7 mouse cellular contexts compared by ENCODE assay signal in the genomic region with DNA sequence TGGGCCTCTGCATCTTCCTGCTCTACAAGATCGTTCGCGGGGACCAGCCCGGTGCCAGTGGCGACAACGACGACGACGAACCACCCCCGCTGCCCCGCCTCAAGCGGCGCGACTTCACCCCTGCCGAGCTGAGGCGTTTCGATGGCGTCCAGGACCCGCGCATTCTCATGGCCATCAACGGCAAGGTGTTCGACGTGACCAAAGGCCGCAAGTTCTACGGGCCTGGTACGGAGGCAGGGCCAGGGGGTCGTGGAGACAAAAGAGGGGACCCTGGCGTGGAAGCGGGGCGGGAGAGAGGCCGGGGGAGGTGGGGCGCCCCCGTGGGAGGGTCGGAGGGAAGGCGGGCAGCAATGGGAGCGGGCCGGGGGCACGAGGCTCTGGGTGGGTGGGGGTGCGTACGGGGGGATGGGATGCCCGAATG. TPM values are rescaled to one million over a fixed set of nuclear protein-coding genes. Genes with fewer than 3 reads are reported as not detected.
DNase-seq lines count a peak whose midpoint lies in the region; ATAC-seq and TF ChIP-seq lines count a peak whose summit lies in the region.

No protein-coding gene starts in this region.

- whole genome bisulfite sequencing in lung, embryonic 14.5 days: 13% methylated on average over 40 of the region's 41 CpGs
- WGBS in embryonic facial prominence, embryonic 15.5 days: 17% methylated on average over 36 of the region's 41 CpGs
- WGBS in intestine, postnatal 0 days: 26% methylated on average over 41 of the region's 41 CpGs
- 28% methylated on average over 38 of the region's 41 CpGs for WGBS in neural tube, embryonic 11.5 days

- peak; percentile 53 for ATAC-seq in lung, embryonic 14.5 days (ENCODE audit: insufficient read depth)
- peak; percentile 34 for ATAC-seq in embryonic facial prominence, embryonic 15.5 days (ENCODE audit: insufficient number of reproducible peaks, low FRiP score, low TSS enrichment, low read depth)
- peak; percentile 53 for ATAC-seq in intestine, postnatal 0 days
- peak; percentile 58 for ATAC-seq in neural tube, embryonic 11.5 days (ENCODE audit: insufficient read depth, low FRiP score, low TSS enrichment)

- H3K4me1 ChIP-seq in lung, embryonic 14.5 days (ENCODE audit: insufficient read depth): no peaks in the 10 kb centered on the region
- H3K4me1 ChIP-seq in embryonic facial prominence, embryonic 15.5 days: peaks cover 3% of the 10 kb centered on the region; the same call in 1 of the 2 replicates
- no peaks in the 10 kb centered on the region for H3K4me1 ChIP-seq in intestine, postnatal 0 days (replicated peaks; ENCODE audit: control insufficient read depth, insufficient read depth, low read length)
- peaks cover 4% of the 10 kb centered on the region; the same call in 1 of the 2 replicates for H3K4me1 ChIP-seq in neural tube, embryonic 11.5 days (ENCODE audit: control insufficient read depth, insufficient read depth, low read length)

- H3K27me3 ChIP-seq in lung, embryonic 14.5 days (ENCODE audit: insufficient read depth, low read length): no peaks in the 10 kb centered on the region
- H3K27me3 ChIP-seq in embryonic facial prominence, embryonic 15.5 days: no peaks in the 10 kb centered on the region
- no peaks in the 10 kb centered on the region for H3K27me3 ChIP-seq in intestine, postnatal 0 days (replicated peaks; ENCODE audit: control insufficient read depth, insufficient read depth, low read length)
- H3K27me3 ChIP-seq in neural tube, embryonic 11.5 days (ENCODE audit: control insufficient read depth, insufficient read depth, low read length): no peaks in the 10 kb centered on the region

- peak overlapping the region; percentile 76; the same call in 1 of the 2 replicates for H3K27ac ChIP-seq in lung, embryonic 14.5 days (ENCODE audit: low read depth)
- peak overlapping the region; percentile 88 for H3K27ac ChIP-seq in embryonic facial prominence, embryonic 15.5 days (replicated peaks)
- peak overlapping the region; percentile 78 for H3K27ac ChIP-seq in intestine, postnatal 0 days (ENCODE audit: low read depth, low read length)
- H3K27ac ChIP-seq in neural tube, embryonic 11.5 days (ENCODE audit: low read depth, low read length): peak overlapping the region; percentile 70; the same call in 1 of the 2 replicates

- peak overlapping the region; percentile 77 for H3K9ac ChIP-seq in lung, embryonic 14.5 days
- H3K9ac ChIP-seq in embryonic facial prominence, embryonic 15.5 days: peak overlapping the region; percentile 60
- H3K9ac ChIP-seq in intestine, postnatal 0 days (ENCODE audit: low read depth, low read length): peak overlapping the region; percentile 74
- peak overlapping the region; percentile 80 for H3K9ac ChIP-seq in neural tube, embryonic 11.5 days (ENCODE audit: low read length)

- peaks cover 6% of the 10 kb centered on the region; the same call in 1 of the 2 replicates for H3K36me3 ChIP-seq in lung, embryonic 14.5 days (ENCODE audit: insufficient read depth)
- no peaks in the 10 kb centered on the region for H3K36me3 ChIP-seq in embryonic facial prominence, embryonic 15.5 days
- H3K36me3 ChIP-seq in intestine, postnatal 0 days (ENCODE audit: control insufficient read depth, insufficient read depth): no peaks in the 10 kb centered on the region
- no peaks in the 10 kb centered on the region for H3K36me3 ChIP-seq in neural tube, embryonic 11.5 days (ENCODE audit: control insufficient read depth, insufficient read depth, low read length)

- no peak for DNase-seq in lung, embryonic 14.5 days
- no peak for DNase-seq in lung, adult 18-20 months
- DNase-seq in neural tube, embryonic 11.5 days (ENCODE audit: low spot score): no peak
- DNase-seq in right cerebral cortex, postnatal 10 days (ENCODE audit: low spot score in 2 of 2): no peak
- DNase-seq in cerebellum, adult 9-10 months: no peak

- peak overlapping the region; percentile 62 for H3K4me2 ChIP-seq in lung, embryonic 14.5 days
- peak overlapping the region; percentile 49 for H3K4me2 ChIP-seq in embryonic facial prominence, embryonic 15.5 days (replicated peaks)
- H3K4me2 ChIP-seq in intestine, postnatal 0 days (replicated peaks; ENCODE audit: low read depth): peak overlapping the region; percentile 62
- peak overlapping the region; percentile 51 for H3K4me2 ChIP-seq in neural tube, embryonic 11.5 days (ENCODE audit: low read depth)

- no peaks in the 10 kb centered on the region for H3K9me3 ChIP-seq in lung, embryonic 14.5 days (ENCODE audit: low read depth, low read length)
- H3K9me3 ChIP-seq in embryonic facial prominence, embryonic 15.5 days (replicated peaks): no peaks in the 10 kb centered on the region
- H3K9me3 ChIP-seq in intestine, postnatal 0 days (ENCODE audit: control insufficient read depth): no peaks in the 10 kb centered on the region
- H3K9me3 ChIP-seq in neural tube, embryonic 11.5 days (ENCODE audit: control insufficient read depth, low read length): no peaks in the 10 kb centered on the region

- peak overlapping the region; percentile 60 for H3K4me3 ChIP-seq in lung, embryonic 14.5 days (ENCODE audit: low read depth, low read length)
- H3K4me3 ChIP-seq in embryonic facial prominence, embryonic 15.5 days (replicated peaks): peak overlapping the region; percentile 62
- H3K4me3 ChIP-seq in intestine, postnatal 0 days (ENCODE audit: low read depth, low read length): peak overlapping the region; percentile 63
- H3K4me3 ChIP-seq in neural tube, embryonic 11.5 days (ENCODE audit: low read depth, low read length): peak overlapping the region; percentile 66

- no peak for TF ChIP-seq CTCF in lung, embryonic 14.5 days (IDR thresholded peaks at IDR 0.05; ENCODE audit: low read depth)
- TF ChIP-seq CTCF in intestine, postnatal 0 days (IDR thresholded peaks at IDR 0.05; ENCODE audit: low read depth): no peak

RNA-seq across cellular contexts. Expression of gene Pgrmc1, which starts 0.4 kb away (rescaled TPM):
- polyA plus RNA-seq in lung, embryonic 14.5 days (2014; fragmentation: Nextera tagmentation; extraction: Ambion mirVana): 219 and 240 TPM in 2 replicates
- 292 and 321 TPM in 2 replicates for polyA plus RNA-seq in embryonic facial prominence, embryonic 15.5 days (2015; fragmentation: Nextera tagmentation; extraction: Ambion mirVana)
- 230 and 233 TPM in 2 replicates for polyA plus RNA-seq in intestine, postnatal 0 days (2015; fragmentation: Nextera tagmentation; extraction: Ambion mirVana)
- 370 and 372 TPM in 2 replicates for polyA plus RNA-seq in neural tube, embryonic 11.5 days (2014; fragmentation: Nextera tagmentation; extraction: Ambion mirVana)

RNA-seq across cellular contexts. Expression of gene Akap17b, which starts 46.8 kb away (rescaled TPM):
- 3.1 TPM in 2 replicates for polyA plus RNA-seq in lung, embryonic 14.5 days (2014; fragmentation: Nextera tagmentation; extraction: Ambion mirVana)
- 2.5 and 2.9 TPM in 2 replicates for polyA plus RNA-seq in embryonic facial prominence, embryonic 15.5 days (2015; fragmentation: Nextera tagmentation; extraction: Ambion mirVana)
- 3.4 and 3.6 TPM in 2 replicates for polyA plus RNA-seq in intestine, postnatal 0 days (2015; fragmentation: Nextera tagmentation; extraction: Ambion mirVana)
- polyA plus RNA-seq in neural tube, embryonic 11.5 days (2014; fragmentation: Nextera tagmentation; extraction: Ambion mirVana): 4.0 and 4.3 TPM in 2 replicates
